Mouse (Mus musculus): ENCODE results near the gene Postn.

The Postn gene

DNA sequence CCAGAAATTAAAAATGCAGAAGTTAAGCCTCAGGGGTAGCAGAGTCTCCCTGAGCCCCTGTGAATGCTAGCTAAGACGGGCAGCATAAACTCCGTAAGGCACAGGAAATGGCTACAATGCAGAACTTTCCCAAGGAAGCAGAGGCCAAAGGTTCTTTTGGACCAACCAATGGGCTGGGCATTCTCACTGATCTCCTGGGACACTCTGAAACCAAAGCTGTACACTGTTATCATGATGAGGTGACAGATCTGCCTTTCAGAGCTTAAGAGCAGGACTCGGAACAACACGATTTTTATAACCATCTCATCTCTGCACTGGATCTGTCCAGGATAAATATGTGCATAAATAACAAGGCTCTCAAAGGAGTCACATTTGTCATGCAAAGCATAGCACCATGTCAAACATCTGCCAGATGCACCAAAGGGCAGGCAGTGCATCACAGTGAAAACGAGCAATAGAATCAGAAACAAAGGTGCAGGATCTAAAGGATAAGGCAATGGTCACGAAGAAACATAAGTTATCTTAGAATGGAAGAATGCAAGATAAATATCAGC, 57.0 kb downstream of the Postn start:
- no peak for DNase-seq (ENCODE audit: inconsistent ontology term)

DNA sequence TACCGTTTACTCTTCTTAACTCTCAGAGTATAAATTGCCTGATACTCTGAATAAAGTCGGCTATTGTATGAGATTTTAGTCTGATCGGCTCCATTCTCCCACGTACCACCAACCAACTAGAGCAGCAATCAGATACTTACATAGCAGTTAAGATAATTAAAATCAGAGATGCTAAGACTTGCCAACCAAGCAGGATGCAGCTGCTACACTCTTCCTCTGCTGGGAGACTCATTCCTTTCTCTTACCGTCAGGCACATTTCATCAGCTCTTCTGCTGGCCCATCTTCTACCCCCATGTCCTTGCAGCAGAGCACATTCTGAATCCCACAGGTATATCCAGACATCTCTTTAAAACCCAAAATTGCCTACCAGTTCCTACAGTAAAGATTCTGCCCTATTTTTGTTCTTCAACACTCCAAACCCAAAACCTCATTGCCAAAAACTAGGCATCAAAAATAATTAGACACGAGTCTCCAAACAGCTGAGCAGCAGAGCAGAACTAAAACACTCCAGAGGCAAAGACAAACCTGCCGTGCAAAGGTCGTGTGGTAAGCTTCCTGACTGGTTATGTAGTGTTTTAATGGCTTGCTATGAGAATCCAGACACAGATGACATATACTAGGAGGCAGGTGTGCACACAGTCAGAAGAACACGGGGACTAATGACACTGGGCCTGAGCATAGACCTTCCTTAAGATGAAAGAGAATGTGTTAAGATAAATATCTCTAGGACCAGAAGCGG, 59.5 kb downstream of the Postn start:
- DNase-seq (ENCODE audit: inconsistent ontology term) = peak; percentile 70

DNA sequence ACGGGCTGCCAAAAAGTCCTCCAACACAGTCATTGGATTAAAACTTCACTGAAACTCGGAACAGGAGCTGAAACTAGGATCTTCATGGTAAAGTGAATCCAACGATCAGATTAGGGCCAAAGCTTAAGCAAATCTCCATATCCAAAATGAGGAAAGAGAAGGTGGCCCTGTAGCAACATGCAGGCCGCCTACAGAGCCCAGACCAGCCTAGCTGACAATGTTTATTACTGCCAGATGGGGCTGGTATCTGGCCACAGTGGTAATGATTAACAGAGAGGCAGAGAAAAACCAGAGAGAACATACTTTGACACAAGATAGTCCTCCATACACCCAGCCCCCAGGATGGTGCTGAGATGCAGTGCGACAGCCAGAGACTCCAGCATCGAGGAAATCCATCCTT, 60.1 kb downstream of the Postn start:
- no peak for DNase-seq (ENCODE audit: inconsistent ontology term)

DNA sequence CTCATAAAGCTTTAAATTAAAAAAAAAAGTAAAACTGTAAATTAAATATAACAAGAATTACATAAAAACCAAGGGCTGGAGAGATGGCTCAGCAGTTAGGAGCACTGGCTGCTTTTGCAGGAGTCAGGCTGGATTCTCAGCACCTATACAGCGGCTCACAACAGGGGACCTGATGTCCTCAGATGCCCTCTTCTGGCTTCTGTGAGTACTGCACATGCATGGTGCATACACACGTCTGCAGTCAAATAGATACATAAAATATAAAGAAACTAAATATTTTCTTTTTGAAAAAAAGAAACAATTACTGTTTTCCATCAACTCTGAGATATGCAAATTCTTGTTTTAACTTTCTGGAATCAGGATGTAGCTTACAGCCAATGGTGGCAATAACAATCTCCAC, 60.8 kb downstream of the Postn start:
- no peak for DNase-seq (ENCODE audit: inconsistent ontology term)

DNA sequence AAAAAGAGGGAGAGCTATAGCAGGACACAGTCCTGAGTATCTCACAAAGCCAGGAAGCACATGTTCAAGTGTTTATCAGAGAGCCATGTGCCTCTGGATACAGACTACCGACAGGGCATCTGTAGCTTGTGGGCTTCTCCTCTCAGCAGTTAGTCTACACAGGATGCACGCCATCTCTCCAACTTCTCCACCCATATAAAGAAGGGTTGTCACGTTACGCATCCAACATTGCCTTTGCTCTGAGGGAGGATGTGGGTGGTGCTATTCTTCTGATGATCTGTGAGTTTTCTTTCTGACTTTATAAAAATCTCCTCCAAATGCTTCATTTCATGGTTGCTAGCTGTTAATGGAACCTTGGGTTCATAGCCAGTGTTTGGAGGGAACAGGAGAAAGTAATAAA, 63.2 kb downstream of the Postn start:
- no peak for DNase-seq (ENCODE audit: inconsistent ontology term)

DNA sequence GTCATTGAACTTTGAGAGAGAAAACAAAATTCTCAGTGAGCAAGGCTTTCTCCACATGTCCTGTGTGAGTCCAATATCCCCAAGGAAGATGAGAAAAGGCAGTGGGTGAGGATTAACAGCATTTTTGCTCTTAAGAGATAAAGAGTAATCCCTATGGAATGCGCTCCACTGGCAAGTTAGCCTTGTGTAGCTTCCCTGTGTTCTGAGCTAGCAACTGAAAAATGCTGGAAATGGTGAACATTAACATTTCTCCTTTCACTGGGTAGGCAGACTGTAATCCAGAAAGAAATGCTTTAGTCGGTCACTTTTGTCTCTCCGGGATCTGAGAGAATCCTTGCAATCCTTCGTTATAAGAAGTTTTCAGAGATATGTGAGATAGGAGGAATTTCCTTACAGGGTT, 70.8 kb downstream of the Postn start:
- peak; percentile 65 for DNase-seq (ENCODE audit: inconsistent ontology term)

DNA sequence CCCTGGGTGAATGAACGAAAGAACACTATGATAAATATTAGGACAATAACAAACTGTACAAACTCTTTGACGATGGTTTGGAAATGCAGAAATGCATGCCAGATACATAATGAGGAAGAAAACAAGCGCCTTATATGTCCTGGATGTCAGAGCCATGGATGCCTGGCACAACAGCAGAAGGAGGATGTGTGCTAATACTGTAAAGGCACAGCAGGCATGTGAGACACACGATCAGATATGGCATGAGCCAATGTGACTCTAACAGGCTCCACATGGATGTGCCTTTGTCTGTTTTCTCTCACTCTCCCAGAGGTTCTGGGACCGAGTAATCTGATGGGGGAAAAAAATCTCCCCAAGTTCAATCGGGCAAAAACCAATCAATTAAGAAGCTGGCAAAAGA, 71.3 kb downstream of the Postn start:
- DNase-seq (ENCODE audit: inconsistent ontology term) = no peak

DNA sequence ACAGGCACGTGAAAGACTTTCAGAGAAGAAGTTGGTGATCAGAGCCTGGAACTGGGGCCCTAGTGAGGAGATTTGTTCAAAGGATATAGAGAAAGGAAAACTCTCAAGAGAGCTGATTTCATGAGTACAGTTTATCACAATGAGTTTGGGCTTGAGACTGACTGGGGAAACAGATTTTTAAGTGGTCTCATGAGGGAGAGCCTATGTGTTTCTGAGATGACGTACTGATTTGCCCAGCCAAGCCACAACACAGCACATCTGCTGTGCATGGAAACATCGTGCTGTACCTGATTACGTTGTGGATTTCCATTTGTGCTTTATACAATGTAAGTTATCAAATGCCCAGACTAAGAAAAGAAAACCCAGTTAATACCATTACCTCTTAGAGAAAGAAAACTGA, 71.7 kb downstream of the Postn start:
- DNase-seq (ENCODE audit: inconsistent ontology term) = no peak

DNA sequence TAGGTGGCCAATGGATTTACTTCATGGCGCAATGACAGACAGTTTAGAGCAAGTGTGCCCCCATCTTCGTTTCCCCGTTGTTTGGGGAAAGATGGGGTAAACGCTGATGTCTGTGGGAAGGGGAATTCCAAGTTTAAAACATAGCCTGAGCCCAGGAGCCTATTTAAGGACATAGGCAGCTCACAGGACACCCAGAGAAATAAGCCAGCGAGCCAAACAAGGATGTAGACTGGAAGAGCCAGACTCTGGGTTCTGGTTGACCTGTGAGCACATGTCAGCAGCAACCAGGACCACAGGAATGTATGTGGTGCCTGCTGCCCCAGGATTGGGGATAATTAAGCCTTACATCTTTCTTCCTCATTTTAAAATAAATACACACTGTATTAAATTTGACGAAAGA, 73.7 kb downstream of the Postn start:
- peak; percentile 64 for DNase-seq (ENCODE audit: inconsistent ontology term)

DNA sequence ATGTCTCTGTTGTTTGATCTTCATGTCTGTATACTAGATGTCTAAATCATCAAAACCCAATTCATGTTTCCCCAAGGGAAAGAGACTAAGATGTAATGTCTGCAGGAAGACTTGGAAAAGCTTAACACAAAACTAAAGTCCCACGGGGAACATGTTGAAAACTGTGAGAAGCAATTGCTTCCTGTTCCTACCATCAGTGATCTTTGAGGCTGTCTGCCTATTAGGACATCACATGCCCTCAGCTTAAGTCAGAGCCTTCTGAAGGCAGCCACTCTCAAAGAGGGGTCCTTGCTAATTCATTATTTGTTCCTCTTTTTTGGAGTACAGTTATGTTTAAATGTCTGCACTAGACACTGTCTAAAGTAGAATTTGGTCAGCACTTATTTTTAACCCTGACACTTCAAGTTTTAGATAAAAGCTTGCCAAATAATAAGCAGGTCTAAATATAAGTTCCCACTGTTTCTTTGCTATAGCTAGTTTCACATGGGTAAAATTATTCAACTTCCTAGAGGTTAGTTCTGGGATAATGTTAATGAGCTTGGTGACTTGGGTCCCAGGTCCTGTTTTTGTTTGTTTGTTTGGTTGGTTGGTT, 75.6 kb downstream of the Postn start:
- DNase-seq (ENCODE audit: inconsistent ontology term) = no peak

Measured in Muller cell, postnatal 12 days (primary cell).